Comparison of ENCODE assay signal across 26 mouse cellular contexts in the genomic region with DNA sequence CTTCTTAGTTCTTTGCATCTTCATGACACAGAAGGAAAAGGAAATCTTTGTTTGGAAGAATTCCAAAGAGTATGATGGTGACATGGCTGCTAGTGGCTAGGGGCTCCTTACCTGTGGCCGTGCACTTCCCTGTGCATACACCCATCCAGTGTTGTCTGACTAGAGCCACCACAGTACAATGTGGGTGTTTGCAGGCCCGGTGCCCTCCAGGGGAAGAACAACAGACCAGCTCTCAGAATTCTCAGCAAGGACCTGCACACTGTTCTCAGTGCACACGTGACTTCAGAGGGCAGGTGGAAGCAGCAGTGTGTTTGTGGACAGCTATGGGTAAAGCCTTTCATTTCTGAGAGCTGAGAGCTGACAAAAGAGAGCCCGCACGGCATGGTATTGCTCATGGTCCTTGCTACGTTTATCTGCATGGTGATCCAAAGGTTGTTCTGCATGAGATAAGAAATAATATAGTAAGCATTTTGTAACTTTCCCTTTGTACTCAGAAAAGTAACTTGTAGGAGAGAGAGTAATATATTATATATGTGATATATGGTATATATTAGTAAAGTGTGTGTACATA. TPM values are rescaled to one million over a fixed set of nuclear protein-coding genes. Genes with fewer than 3 reads are reported as not detected.
DNase-seq lines count a peak whose midpoint lies in the region; ATAC-seq and TF ChIP-seq lines count a peak whose summit lies in the region.
"Had no signal": no experiment of that assay in that cellular context is flagged by ENCODE, and none has a peak within 500 bp of the region (broad histone marks: within the 10 kb centered on the region; RNA-seq: fewer than 3 reads in every experiment).

No protein-coding gene starts in this region.

- intact Hi-C loops in left cerebral cortex, postnatal 14 days (cut with DNase I): no loop called here

- ATAC-seq in intestine, embryonic 16.5 days: peak; percentile 88
- ATAC-seq: forebrain, embryonic 14.5 days; forebrain, embryonic 16.5 days had no signal

- no peak overlapping the region for H3K9ac ChIP-seq in intestine, embryonic 16.5 days (ENCODE audit: low read depth, low read length)
- H3K9ac ChIP-seq: embryonic facial prominence, embryonic 12.5 days; forebrain, embryonic 12.5 days had no signal

- no peak overlapping the region for H3K4me3 ChIP-seq in bone marrow macrophage, adult 2 months (ENCODE audit: insufficient read depth, low read length)
- no peak overlapping the region for H3K4me3 ChIP-seq in brown adipose tissue, adult 24 weeks (ENCODE audit: insufficient read depth, low read depth, low read length)
- no peak overlapping the region for H3K4me3 ChIP-seq in intestine, embryonic 16.5 days (ENCODE audit: low read length)
- H3K4me3 ChIP-seq in macrophage (ENCODE audit: inconsistent target): no peak overlapping the region
- H3K4me3 ChIP-seq: embryonic facial prominence, embryonic 10.5 days; embryonic facial prominence, embryonic 12.5 days; forebrain, embryonic 12.5 days had no signal

- H3K27me3 ChIP-seq in intestine, embryonic 16.5 days (replicated peaks; ENCODE audit: control insufficient read depth, insufficient read depth, low read length): no peaks in the 10 kb centered on the region
- H3K27me3 ChIP-seq: embryonic facial prominence, embryonic 12.5 days; forebrain, embryonic 12.5 days had no signal

- no peaks in the 10 kb centered on the region for H3K36me3 ChIP-seq in intestine, embryonic 16.5 days (ENCODE audit: control insufficient read depth, insufficient read depth, low read length)
- no peaks in the 10 kb centered on the region for H3K36me3 ChIP-seq in macrophage (ENCODE audit: inconsistent target)
- H3K36me3 ChIP-seq: embryonic facial prominence, embryonic 10.5 days; embryonic facial prominence, embryonic 12.5 days; forebrain, embryonic 12.5 days had no signal

- H3K4me1 ChIP-seq in bone marrow macrophage, adult 2 months (ENCODE audit: control insufficient read depth, insufficient read depth, low read length): peaks cover 62% of the 10 kb centered on the region
- no peaks in the 10 kb centered on the region for H3K4me1 ChIP-seq in brown adipose tissue, adult 24 weeks (ENCODE audit: control insufficient read depth, insufficient read depth, insufficient read length, low read length)
- H3K4me1 ChIP-seq in intestine, embryonic 16.5 days (ENCODE audit: control insufficient read depth, insufficient read depth, low read length): peaks cover 7% of the 10 kb centered on the region
- H3K4me1 ChIP-seq: embryonic facial prominence, embryonic 12.5 days; forebrain, embryonic 12.5 days had no signal

- no peak for TF ChIP-seq POLR2A in bone marrow macrophage, adult 2 months (IDR thresholded peaks at IDR 0.05; ENCODE audit: borderline replicate concordance, low read depth, low read length)

- no peaks in the 10 kb centered on the region for H3K9me3 ChIP-seq in intestine, embryonic 16.5 days (ENCODE audit: control insufficient read depth, low read length)
- H3K9me3 ChIP-seq: embryonic facial prominence, embryonic 10.5 days; embryonic facial prominence, embryonic 12.5 days; forebrain, embryonic 12.5 days had no signal

- H3K4me2 ChIP-seq in intestine, embryonic 16.5 days (ENCODE audit: low read depth, low read length): no peak overlapping the region
- H3K4me2 ChIP-seq: embryonic facial prominence, embryonic 12.5 days; forebrain, embryonic 12.5 days had no signal

- 75% methylated on average over 6 of the region's 6 CpGs for WGBS in intestine, embryonic 16.5 days
- WGBS in macrophage (ENCODE audit: missing documents): 94% methylated on average over 6 of the region's 6 CpGs

- no peak for TF ChIP-seq CTCF in bone marrow macrophage, adult 2 months (IDR thresholded peaks at IDR 0.05; ENCODE audit: low read depth, low read length)

- peak overlapping the region; percentile 82 for H3K27ac ChIP-seq in bone marrow macrophage, adult 2 months (ENCODE audit: insufficient read depth, low read depth, low read length)
- H3K27ac ChIP-seq in brown adipose tissue, adult 24 weeks (replicated peaks; ENCODE audit: low read depth, low read length): 0 out of 2 replicates have a peak overlapping the region, but pooled peaks have one; percentile 2
- peak overlapping the region; percentile 71 for H3K27ac ChIP-seq in intestine, embryonic 16.5 days (ENCODE audit: low read length)
- peak overlapping the region; percentile 97 for H3K27ac ChIP-seq in macrophage
- H3K27ac ChIP-seq: embryonic facial prominence, embryonic 10.5 days; embryonic facial prominence, embryonic 12.5 days; forebrain, embryonic 12.5 days had no signal

- DNase-seq in left cerebral cortex, postnatal 14 days (ENCODE audit: low spot score in 2 of 2): no peak
- DNase-seq in layer of hippocampus, adult 8-10 months (ENCODE audit: low spot score in 2 of 2): no peak
- no peak for DNase-seq in urinary bladder, postnatal 25 days (ENCODE audit: low spot score)
- DNase-seq in gastrocnemius, postnatal 4 days (ENCODE audit: low spot score in 2 of 2): no peak
- DNase-seq: adrenal gland, adult 2 months; adrenal gland, postnatal 10 days; adrenal gland, postnatal 25 days; cerebellum, adult 11 months; cerebellum, adult 18-20 months; cerebellum, adult 8-10 months; cerebellum, adult 9-11 months; cerebellum, postnatal 14 days had no signal

- peaks cover 7% of the 10 kb centered on the region; the same call in 1 of the 2 replicates for H3K79me2 ChIP-seq in macrophage (ENCODE audit: inconsistent target)

RNA-seq across cellular contexts. Expression of a gene that starts 11.0 kb away (rescaled TPM):
- polyA plus RNA-seq in bone marrow macrophage, adult 2 months (2012; ENCODE audit: insufficient read depth, insufficient read length, missing spikeins): not detected in 2 replicates
- not detected in 2 replicates for polyA plus RNA-seq in brown adipose tissue, adult 24 weeks (2012; ENCODE audit: insufficient read depth, insufficient read length, missing spikeins)
- not detected in 2 replicates for polyA plus RNA-seq in intestine, embryonic 16.5 days (2015; fragmentation: Nextera tagmentation; extraction: Ambion mirVana)
- not detected for total RNA-seq in macrophage (2018; cell fraction: chromatin; rRNA removed)
- not detected for total RNA-seq in macrophage (2018; cell fraction: cytosol; rRNA removed)
- total RNA-seq in macrophage (2018; cell fraction: nucleus; rRNA removed): not detected
- polyA plus RNA-seq in macrophage (2018): not detected in 3 replicates
- not detected for total RNA-seq in left cerebral cortex, postnatal 14 days (2021)
- total RNA-seq in layer of hippocampus, adult 8-10 months (2022): under 1 TPM in 3 of 4 experiments, not detected in 1; 0.18 to 0.36 (median 0.26) TPM
- not detected for total RNA-seq in gastrocnemius, postnatal 4 days (2021)
- total RNA-seq: adrenal gland, adult 2 months; adrenal gland, postnatal 10 days; adrenal gland, postnatal 4 days; ES-E14; MEL had no signal
- polyA plus RNA-seq: adrenal gland, adult 2 months; C2C12; cortical plate, adult 2 months; embryonic facial prominence, embryonic 10.5 days; forebrain, embryonic 12.5 days; forebrain, embryonic 14.5 days; forebrain, embryonic 16.5 days had no signal

Comparison
In these comparisons a context has a peak if more than half of its experiments do, and no peak if none do; other contexts are left out.
1. H3K27ac ChIP-seq: peak in every context shown above with its lines; median percentile 97 in macrophage; 82 in bone marrow macrophage, adult 2 months; 71 in intestine, embryonic 16.5 days; 2 in brown adipose tissue, adult 24 weeks.